Mouse (Mus musculus) forebrain, postnatal 0 days (tissue): ENCODE data around the gene Gpr33. TPM values are rescaled to one million over a fixed set of nuclear protein-coding genes. Genes with fewer than 3 reads are reported as not detected.

Experiments
- ATAC-seq: fragments of 200-750 bp; cut with Nextera tagmentation; 2 replicates; pipeline ENCODE4 v1.8.0; 2017; ENCODE audit warnings: mild to moderate bottlenecking, moderate library complexity
- DNase-seq: peaks from one replicate; pipeline ENCODE4 v3.0.0-alpha.2; 2015
- H3K27ac ChIP-seq: fragments of 300-500 bp; sonication (generic); 2 replicates; pipeline ENCODE4 v1.5.1; 2014; ENCODE audit warnings: low read depth, mild to moderate bottlenecking, antibody characterized with exemption, low read length, moderate library complexity, mixed read lengths
- H3K27me3 ChIP-seq: fragments of 300-500 bp; sonication (generic); 2 replicates; pipeline ENCODE4 v1.6.1; 2014; ENCODE audit warnings: mild to moderate bottlenecking, low read length, mixed read lengths; ENCODE audit not compliant: insufficient read depth
- H3K36me3 ChIP-seq: fragments of 300-500 bp; sonication (generic); 2 replicates; pipeline ENCODE4 v1.6.1; 2014; ENCODE audit warnings: mild to moderate bottlenecking, moderate library complexity; ENCODE audit not compliant: insufficient read depth
- H3K4me1 ChIP-seq: fragments of 300-500 bp; sonication (generic); 2 replicates; pipeline ENCODE4 v1.6.1; 2014; ENCODE audit warnings: antibody characterized with exemption; ENCODE audit not compliant: insufficient read depth
- H3K4me2 ChIP-seq: fragments of 300-500 bp; sonication (generic); 2 replicates; pipeline ENCODE4 v1.6.1; 2014; ENCODE audit warnings: low read depth, mild to moderate bottlenecking, moderate library complexity
- H3K4me3 ChIP-seq: fragments of 300-500 bp; sonication (generic); 2 replicates; pipeline ENCODE4 v1.5.1; 2014; ENCODE audit warnings: low read depth, low read length, mixed read lengths
- H3K9ac ChIP-seq: fragments of 300-500 bp; sonication (generic); 2 replicates; pipeline ENCODE4 v1.6.1; 2014; ENCODE audit warnings: mild to moderate bottlenecking
- H3K9me3 ChIP-seq: fragments of 300-500 bp; sonication (generic); 2 replicates; pipeline ENCODE4 v1.6.1; 2016; ENCODE audit warnings: low read length
- CTCF ChIP-seq: sonication (generic); IDR thresholded peaks from 2 replicates; pipeline ENCODE4 v1.5.1; 2016; ENCODE audit warnings: antibody characterized with exemption, control low read depth, low read depth
- WGBS: fragments of 180-500 bp; shearing (Covaris S2); extraction: QIAGEN DNeasy Blood & Tissue Kit; methylation state at CpG from one replicate; pipeline ENCODE4 v1.1.7; 2014; 5-methylcytosine and 5-hydroxymethylcytosine counted together
- polyA plus RNA-seq: library from polyadenylated mRNA; unstranded; fragments of >200 nt; fragmentation: Nextera tagmentation; extraction: Ambion mirVana; gene quantifications from 2 replicates; pipeline ENCODE4 v1.2.1, GENCODE M21; 2015
- total RNA-seq: library from RNA; depleted of rRNA; stranded (reverse); fragments of >200 nt; gene quantifications from 2 replicates; pipeline ENCODE4 v1.2.3, GENCODE M21; 2014; rRNA removed

Gpr33 gene
- total and polyA plus RNA-seq, 2 experiments from 2014 or later, result not detected

DNA sequence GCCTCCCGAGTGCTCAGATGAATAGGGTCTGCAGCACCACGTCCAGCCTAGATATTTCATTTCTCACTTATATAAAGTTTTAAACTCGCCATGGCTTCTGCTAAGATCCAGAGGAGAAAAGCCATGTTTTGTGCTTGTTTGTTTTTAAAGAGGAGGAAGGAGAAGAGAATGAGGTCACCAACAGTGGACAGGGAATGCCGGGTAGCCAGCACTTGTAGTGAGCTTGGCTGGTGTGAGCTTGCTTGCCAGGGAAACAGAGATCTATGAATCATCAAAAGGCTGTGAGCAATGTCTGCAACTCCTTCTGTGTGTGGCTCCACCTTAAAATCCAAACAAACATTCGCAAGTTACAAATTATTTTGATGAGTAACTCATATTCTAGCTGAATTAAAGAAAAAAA is 39.3 kb downstream of the Gpr33 start:
- no peak overlapping the region for H3K27ac ChIP-seq
- H3K27me3 ChIP-seq, result no peaks in the 10 kb centered on the region
- no peaks in the 10 kb centered on the region for H3K36me3 ChIP-seq
- DNase-seq (no peak), ATAC-seq (no peak)
- no peaks in the 10 kb centered on the region for H3K4me1 ChIP-seq
- no peak overlapping the region for H3K4me2 ChIP-seq
- H3K9ac ChIP-seq, result no peak overlapping the region
- no peak overlapping the region for H3K4me3 ChIP-seq
- no peaks in the 10 kb centered on the region for H3K9me3 ChIP-seq
- 91% methylated on average over 5 of the region's 5 CpGs for WGBS
- TF ChIP-seq CTCF, result no peak

DNA sequence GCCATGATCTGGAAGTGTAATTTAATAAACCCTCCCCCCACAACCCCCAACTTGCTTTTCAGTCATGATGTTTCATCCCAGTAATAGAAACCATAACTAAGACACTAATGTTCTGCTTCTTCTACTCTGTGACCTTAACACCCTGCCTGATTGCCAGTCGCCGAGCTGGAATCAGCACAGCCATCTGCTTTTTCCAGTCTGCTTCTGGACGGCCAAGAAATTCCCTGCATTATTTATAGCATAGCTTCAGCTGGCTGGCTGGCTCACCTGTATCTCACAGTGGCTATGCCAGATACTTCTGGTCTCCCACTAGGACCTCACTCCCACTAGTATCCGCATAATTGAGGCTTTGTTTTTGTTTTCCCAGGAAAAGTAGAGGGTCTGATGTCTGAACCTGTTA is 42.0 kb downstream of the Gpr33 start:
- no peak overlapping the region for H3K4me2 ChIP-seq
- ATAC-seq (no peak), DNase-seq (no peak)
- 69% methylated on average over 4 of the region's 4 CpGs for WGBS
- no peak overlapping the region for H3K27ac ChIP-seq
- H3K36me3 ChIP-seq, result no peaks in the 10 kb centered on the region
- TF ChIP-seq CTCF, result no peak
- no peak overlapping the region for H3K4me3 ChIP-seq
- no peak overlapping the region for H3K9ac ChIP-seq
- no peaks in the 10 kb centered on the region for H3K4me1 ChIP-seq
- no peaks in the 10 kb centered on the region for H3K27me3 ChIP-seq
- no peaks in the 10 kb centered on the region for H3K9me3 ChIP-seq

GRCm38 (mm10) chr12:51985163-51985748 is 42.6 kb downstream of the Gpr33 start:
- ATAC-seq, result peak; percentile 59
- H3K9ac ChIP-seq, result no peak overlapping the region
- WGBS, result 88% methylated on average over 3 of the region's 3 CpGs
- H3K4me2 ChIP-seq, result no peak overlapping the region
- H3K27ac ChIP-seq, result no peak overlapping the region
- no peaks in the 10 kb centered on the region for H3K4me1 ChIP-seq
- H3K9me3 ChIP-seq, result no peaks in the 10 kb centered on the region
- H3K4me3 ChIP-seq, result no peak overlapping the region
- H3K36me3 ChIP-seq, result no peaks in the 10 kb centered on the region
- no peak for TF ChIP-seq CTCF
- no peaks in the 10 kb centered on the region for H3K27me3 ChIP-seq
- DNase-seq, result no peak

DNA sequence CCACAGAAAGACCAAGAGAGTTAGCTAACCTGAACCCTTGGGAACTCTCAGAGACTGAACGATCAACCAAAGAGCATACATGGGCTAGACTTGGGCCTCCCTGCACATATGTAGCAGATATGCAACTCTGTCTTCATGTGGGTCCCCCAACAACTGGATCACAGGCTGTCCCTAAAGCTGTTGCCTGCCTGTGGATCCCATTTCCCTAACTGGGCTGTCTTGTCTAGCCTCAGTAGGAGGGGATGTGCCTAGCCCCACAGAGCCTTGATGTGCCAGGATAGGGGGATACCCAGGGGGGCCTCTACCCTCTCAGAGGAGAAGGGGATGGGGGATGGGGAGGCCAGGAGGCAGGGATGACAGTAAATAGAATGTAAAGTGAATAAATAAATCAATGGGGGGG is 44.2 kb downstream of the Gpr33 start:
- ATAC-seq (no peak), DNase-seq (no peak)
- Histone ChIP-seq H3K36me3 (no peaks in the 10 kb centered on the region), H3K4me3 (no peak overlapping the region), H3K4me1 (no peaks in the 10 kb centered on the region), H3K4me2 (no peak overlapping the region), H3K27ac (no peak overlapping the region), H3K9ac (no peak overlapping the region), H3K27me3 (no peaks in the 10 kb centered on the region), H3K9me3 (no peaks in the 10 kb centered on the region)
- WGBS, result 89% methylated on average over 1 of the region's 1 CpGs
- no peak for TF ChIP-seq CTCF

GRCm38 (mm10) chr12:51976531-51976930 is 51.3 kb downstream of the Gpr33 start:
- TF ChIP-seq CTCF, result no peak
- Histone ChIP-seq H3K4me1 (no peaks in the 10 kb centered on the region), H3K27me3 (no peaks in the 10 kb centered on the region), H3K9me3 (no peaks in the 10 kb centered on the region), H3K4me3 (no peak overlapping the region), H3K36me3 (no peaks in the 10 kb centered on the region), H3K27ac (no peak overlapping the region), H3K9ac (no peak overlapping the region), H3K4me2 (no peak overlapping the region)
- DNase-seq, result no peak
- no peak for ATAC-seq
- WGBS, result 77% methylated on average over 9 of the region's 9 CpGs

- Histone ChIP-seq H3K36me3 (no peaks in the 10 kb centered on the region), H3K27ac (no peak overlapping the region), H3K4me1 (no peaks in the 10 kb centered on the region; the same call in 1 of the 2 replicates), H3K9ac (no peak overlapping the region), H3K4me3 (no peak overlapping the region), H3K4me2 (no peak overlapping the region), H3K9me3 (no peaks in the 10 kb centered on the region), H3K27me3 (no peaks in the 10 kb centered on the region)
- ATAC-seq, result no peak
- 92% methylated on average over 1 of the region's 1 CpGs for WGBS
- TF ChIP-seq CTCF, result no peak; the same call in 1 of the 2 replicates
- DNase-seq, result no peak
Measured at GRCm38 (mm10) chr12:51974381-51974780, 53.5 kb downstream of the Gpr33 start.

Other genes with a start within 250 kb of the Gpr33 start
- 70.5 and 93.6 TPM in 2 replicates for gene Hectd1, start 198.5 kb downstream of the Gpr33 start, total RNA-seq
- 18.2 and 27.6 TPM in 2 replicates for gene Hectd1, start 198.5 kb downstream of the Gpr33 start, polyA plus RNA-seq
- gene Heatr5a, start 56.7 kb downstream of the Gpr33 start, total RNA-seq, result 14.5 and 15.0 TPM in 2 replicates
- gene Heatr5a, start 56.7 kb downstream of the Gpr33 start, polyA plus RNA-seq, result 1.3 and 2.0 TPM in 2 replicates
- 16.3 and 17.9 TPM in 2 replicates for gene Dtd2, start 21.6 kb downstream of the Gpr33 start, total RNA-seq
- 20.9 and 23.1 TPM in 2 replicates for gene Dtd2, start 21.6 kb downstream of the Gpr33 start, polyA plus RNA-seq
- gene Nubpl, start 69.7 kb upstream of the Gpr33 start, total RNA-seq, result 4.9 and 5.9 TPM in 2 replicates
- gene Nubpl, start 69.7 kb upstream of the Gpr33 start, polyA plus RNA-seq, result 5.3 and 7.6 TPM in 2 replicates